8 mouse cellular contexts compared by ENCODE assay signal in the genomic region with DNA sequence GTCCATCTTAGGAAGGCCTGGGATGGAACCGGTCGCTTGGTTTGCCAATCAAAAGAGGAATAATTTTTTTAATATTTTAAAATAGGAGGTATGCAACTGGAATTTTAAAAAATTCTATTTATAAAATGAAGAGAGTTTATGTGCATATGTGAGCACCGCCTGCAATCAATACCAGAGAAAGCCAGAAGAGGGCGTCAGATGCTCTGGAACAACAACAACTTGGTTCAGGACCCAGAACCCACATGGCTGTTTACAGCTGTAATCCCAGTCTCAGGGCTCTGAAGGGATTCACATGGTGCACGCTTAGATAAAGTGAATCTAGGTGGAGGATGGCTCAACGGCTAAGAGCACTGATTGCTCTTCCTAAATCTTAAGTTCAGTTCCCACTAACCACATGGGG. TPM values are rescaled to one million over a fixed set of nuclear protein-coding genes. Genes with fewer than 3 reads are reported as not detected.
DNase-seq lines count a peak whose midpoint lies in the region; ATAC-seq lines count a peak whose summit lies in the region.

No protein-coding gene starts in this region.

- no peak overlapping the region for H3K27ac ChIP-seq in hindbrain, embryonic 10.5 days
- H3K27ac ChIP-seq in hindbrain, embryonic 14.5 days = no peak overlapping the region

- intact Hi-C loops in left cerebral cortex, postnatal 36 days (cut with DNase I) = no loop called here

- H3K27me3 ChIP-seq in hindbrain, embryonic 10.5 days (ENCODE audit: insufficient read depth, poor library complexity, severe bottlenecking) = no peaks in the 10 kb centered on the region
- H3K27me3 ChIP-seq in hindbrain, embryonic 14.5 days (ENCODE audit: control insufficient read depth, insufficient read depth, low read length) = no peaks in the 10 kb centered on the region

- H3K4me3 ChIP-seq in hindbrain, embryonic 10.5 days = no peak overlapping the region
- no peak overlapping the region for H3K4me3 ChIP-seq in hindbrain, embryonic 14.5 days (replicated peaks; ENCODE audit: low read length)

- 80% methylated on average over 6 of the region's 6 CpGs for WGBS in hindbrain, embryonic 10.5 days
- WGBS in hindbrain, embryonic 14.5 days = 81% methylated on average over 6 of the region's 6 CpGs

- DNase-seq in hindbrain, embryonic 10.5 days (ENCODE audit: low spot score) = peak; percentile 43
- DNase-seq in hindbrain, embryonic 14.5 days (ENCODE audit: low spot score) = no peak
- peak; percentile 54 for DNase-seq in testis, postnatal 10 days (ENCODE audit: low spot score)
- no peak for DNase-seq in testis, postnatal 14 days (ENCODE audit: low spot score)
- DNase-seq in c-Kit-positive CD71-positive TER-119-negative erythroid progenitor cells, embryonic 14.5 days (ENCODE audit: low read depth) = peak; percentile 30
- no peak for DNase-seq in ovary, postnatal 14 days (ENCODE audit: low spot score)
- no peak for DNase-seq in left cerebral cortex, postnatal 36 days (ENCODE audit: low spot score in 2 of 2)

- no peak overlapping the region for H3K4me2 ChIP-seq in hindbrain, embryonic 14.5 days (replicated peaks)

- 0 out of 2 replicates have a peak, but pooled peaks cover 4% of the 10 kb centered on the region for H3K4me1 ChIP-seq in hindbrain, embryonic 10.5 days (replicated peaks)
- H3K4me1 ChIP-seq in hindbrain, embryonic 14.5 days (replicated peaks; ENCODE audit: control insufficient read depth, insufficient read depth, low read length) = no peaks in the 10 kb centered on the region

- H3K9ac ChIP-seq in hindbrain, embryonic 14.5 days = no peak overlapping the region

- peaks cover 99% of the 10 kb centered on the region for H3K36me3 ChIP-seq in hindbrain, embryonic 10.5 days
- H3K36me3 ChIP-seq in hindbrain, embryonic 14.5 days (replicated peaks; ENCODE audit: control insufficient read depth, insufficient read depth) = peaks cover 99% of the 10 kb centered on the region

- no peak for ATAC-seq in hindbrain, embryonic 14.5 days (ENCODE audit: low FRiP score)
- 0 out of 2 replicates have a peak, but pooled peaks have one; percentile 22 for ATAC-seq in megakaryocyte-erythroid progenitor cell, adult 5-6 weeks (replicated peaks; ENCODE audit: low FRiP score, low TSS enrichment, poor library complexity, severe bottlenecking)

- H3K9me3 ChIP-seq in hindbrain, embryonic 10.5 days = no peaks in the 10 kb centered on the region
- H3K9me3 ChIP-seq in hindbrain, embryonic 14.5 days (ENCODE audit: control insufficient read depth, low read length) = no peaks in the 10 kb centered on the region

RNA-seq across cellular contexts. Expression of a gene that starts 36.3 kb away (rescaled TPM):
- 21.3 and 25.1 TPM in 2 replicates for polyA plus RNA-seq in hindbrain, embryonic 10.5 days (2016; fragmentation: Nextera tagmentation; extraction: Ambion mirVana)
- 62.4 and 72.7 TPM in 2 replicates for polyA plus RNA-seq in hindbrain, embryonic 14.5 days (2014; fragmentation: Nextera tagmentation; extraction: Ambion mirVana)
- 4.0 and 5.2 TPM in 2 replicates for total RNA-seq in megakaryocyte-erythroid progenitor cell, adult 5-6 weeks (2014; fragmentation: Nextera tagmentation)
- 6.0 and 10.6 TPM in 2 replicates for total RNA-seq in megakaryocyte-erythroid progenitor cell, adult 5-6 weeks (2017)
- 1 to 10 TPM; 6.8 to 6.9 TPM for total RNA-seq in left cerebral cortex, postnatal 36 days (2021)

RNA-seq across cellular contexts. Expression of a gene that starts 42.8 kb away (rescaled TPM):
- polyA plus RNA-seq in hindbrain, embryonic 10.5 days (2016; fragmentation: Nextera tagmentation; extraction: Ambion mirVana) = 12.7 and 17.6 TPM in 2 replicates
- polyA plus RNA-seq in hindbrain, embryonic 14.5 days (2014; fragmentation: Nextera tagmentation; extraction: Ambion mirVana) = 13.5 and 14.4 TPM in 2 replicates
- total RNA-seq in megakaryocyte-erythroid progenitor cell, adult 5-6 weeks (2014; fragmentation: Nextera tagmentation) = 68.1 and 86.4 TPM in 2 replicates
- 131 and 145 TPM in 2 replicates for total RNA-seq in megakaryocyte-erythroid progenitor cell, adult 5-6 weeks (2017)
- total RNA-seq in left cerebral cortex, postnatal 36 days (2021) = 10 to 100 TPM; 20.1 to 27.6 TPM

RNA-seq across cellular contexts. Expression of a gene that starts 49.1 kb away (rescaled TPM):
- 53.6 and 58.3 TPM in 2 replicates for polyA plus RNA-seq in hindbrain, embryonic 10.5 days (2016; fragmentation: Nextera tagmentation; extraction: Ambion mirVana)
- polyA plus RNA-seq in hindbrain, embryonic 14.5 days (2014; fragmentation: Nextera tagmentation; extraction: Ambion mirVana) = 76.7 and 80.6 TPM in 2 replicates
- 40.3 and 53.2 TPM in 2 replicates for total RNA-seq in megakaryocyte-erythroid progenitor cell, adult 5-6 weeks (2014; fragmentation: Nextera tagmentation)
- 76.3 and 85.4 TPM in 2 replicates for total RNA-seq in megakaryocyte-erythroid progenitor cell, adult 5-6 weeks (2017)
- 100 to 1,000 TPM; 117 to 119 TPM for total RNA-seq in left cerebral cortex, postnatal 36 days (2021)

Comparison
In these comparisons a context has a peak if more than half of its experiments do, and no peak if none do; other contexts are left out.
1. DNase-seq: peak in hindbrain, embryonic 10.5 days (single experiment), testis, postnatal 10 days (single experiment) and c-Kit-positive CD71-positive TER-119-negative erythroid progenitor cells, embryonic 14.5 days (single experiment); none in hindbrain, embryonic 14.5 days (single experiment), testis, postnatal 14 days (single experiment), ovary, postnatal 14 days (single experiment) and left cerebral cortex, postnatal 36 days (0 of 2).